Mouse (Mus musculus) layer of hippocampus, postnatal 10 days (tissue): ENCODE data around the gene Tdrd7. TPM values are rescaled to one million over a fixed set of nuclear protein-coding genes. Genes with fewer than 3 reads are reported as not detected.

Experiments
- DNase-seq, 2 experiments: peaks; one replicate each; pipeline ENCODE4 v3.0.0; 2021; ENCODE audit warnings: low spot score in 2 of 2
- total RNA-seq, 2 experiments: library from RNA; stranded (reverse); gene quantifications; 2 replicates each; pipeline ENCODE4 v1.2.3; 2021

The Tdrd7 gene
- total RNA-seq, 2 experiments from 2014 or later, result 25.2 to 32.7 TPM

GRCm38 (mm10) chr4:46040594-46041192 lies 75.6 kb downstream of the Tdrd7 start:
- DNase-seq, result no peak

DNA sequence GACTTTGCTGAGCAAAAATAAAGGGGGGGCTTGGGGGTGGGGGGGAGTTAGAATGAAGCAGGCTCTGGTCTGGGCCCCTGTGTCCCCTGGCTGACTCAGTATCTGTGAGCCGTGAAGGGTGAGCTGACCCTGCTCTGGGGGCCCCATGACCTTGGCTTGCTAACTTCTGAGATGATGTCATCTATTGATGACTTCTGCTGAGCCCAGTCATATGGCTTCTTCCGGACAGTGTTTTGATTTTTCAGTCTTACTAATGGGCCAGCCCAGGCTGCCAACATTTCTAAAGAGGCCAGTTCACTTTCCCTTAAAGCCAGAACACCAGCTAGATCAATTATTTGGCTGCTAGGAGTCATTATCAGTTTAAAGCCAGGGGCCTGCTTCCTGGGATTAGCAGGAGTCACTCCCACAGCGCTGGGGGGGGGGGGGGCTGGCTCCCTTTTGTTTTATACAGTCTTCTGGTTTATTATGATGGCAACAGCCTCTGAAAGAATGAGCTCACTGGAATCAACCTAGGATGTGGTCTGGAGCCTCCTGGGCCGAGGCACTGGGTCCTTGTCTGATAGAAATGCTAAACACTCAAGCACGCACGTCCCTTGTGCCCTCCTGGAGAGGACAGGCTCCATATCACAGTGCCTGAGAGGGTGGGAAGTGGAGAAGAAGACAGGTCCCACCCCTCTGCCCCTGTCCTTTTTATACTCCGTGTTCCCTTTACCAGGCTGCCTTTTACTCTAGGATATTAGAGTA lies 76.8 kb downstream of the Tdrd7 start:
- no peak for DNase-seq

DNA sequence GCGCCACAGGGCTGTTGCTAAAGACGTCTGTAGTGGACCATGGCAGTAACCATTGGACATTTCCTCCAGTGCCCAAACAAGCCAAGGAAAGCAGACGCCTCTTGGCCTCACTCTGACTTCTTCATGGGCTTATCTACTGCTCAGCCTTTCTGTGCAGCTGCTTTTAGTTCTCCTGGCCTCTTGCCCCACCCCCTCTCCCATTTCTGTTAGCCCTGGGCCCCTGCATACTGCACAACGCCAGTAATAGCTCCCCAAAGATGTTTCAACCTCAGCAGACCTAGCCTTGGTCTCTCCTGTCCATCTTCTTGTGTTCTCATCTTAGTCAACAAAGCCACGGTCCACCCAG lies 77.3 kb downstream of the Tdrd7 start:
- DNase-seq, result no peak

DNA sequence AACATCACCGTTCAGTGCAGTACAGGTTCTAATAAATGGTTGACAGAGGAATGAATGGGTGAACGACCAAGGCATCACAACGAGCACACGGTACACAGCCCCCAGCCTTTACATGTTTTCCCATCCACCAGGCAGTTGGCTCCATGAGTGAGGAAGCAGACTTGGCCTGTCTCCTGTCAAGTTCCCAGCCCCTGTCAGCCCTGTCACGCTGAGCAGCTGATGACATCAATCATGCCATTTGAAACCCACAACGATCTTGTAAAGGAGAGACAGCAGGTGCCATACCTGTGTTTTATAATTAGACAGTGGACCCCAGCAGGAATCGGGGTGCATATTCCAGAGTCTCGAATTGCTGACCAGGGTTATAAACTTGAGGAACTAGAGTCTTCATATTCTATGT lies 78.2 kb downstream of the Tdrd7 start:
- no peak for DNase-seq

GRCm38 (mm10) chr4:46047971-46048370 lies 82.8 kb downstream of the Tdrd7 start:
- DNase-seq, result no peak

DNA sequence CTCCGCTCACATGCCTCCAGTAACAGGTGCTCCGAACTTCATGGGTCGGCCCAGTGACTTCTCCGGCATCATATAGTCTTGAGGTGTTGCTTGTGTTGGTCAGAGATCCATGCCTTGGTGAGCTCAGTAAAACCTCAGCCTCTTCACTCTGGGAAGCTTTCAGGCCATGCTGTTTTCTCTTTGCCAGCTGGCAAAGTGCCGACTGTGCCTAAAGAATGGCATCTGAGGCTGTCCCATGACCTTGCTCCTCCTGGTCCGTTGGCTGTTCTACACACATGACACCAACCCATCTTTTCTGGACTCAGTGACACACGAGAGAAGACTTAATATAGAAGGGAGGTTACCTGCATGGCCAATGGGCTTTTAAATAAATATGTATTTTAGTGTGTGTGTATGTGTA lies 83.3 kb downstream of the Tdrd7 start:
- DNase-seq, result no peak

DNA sequence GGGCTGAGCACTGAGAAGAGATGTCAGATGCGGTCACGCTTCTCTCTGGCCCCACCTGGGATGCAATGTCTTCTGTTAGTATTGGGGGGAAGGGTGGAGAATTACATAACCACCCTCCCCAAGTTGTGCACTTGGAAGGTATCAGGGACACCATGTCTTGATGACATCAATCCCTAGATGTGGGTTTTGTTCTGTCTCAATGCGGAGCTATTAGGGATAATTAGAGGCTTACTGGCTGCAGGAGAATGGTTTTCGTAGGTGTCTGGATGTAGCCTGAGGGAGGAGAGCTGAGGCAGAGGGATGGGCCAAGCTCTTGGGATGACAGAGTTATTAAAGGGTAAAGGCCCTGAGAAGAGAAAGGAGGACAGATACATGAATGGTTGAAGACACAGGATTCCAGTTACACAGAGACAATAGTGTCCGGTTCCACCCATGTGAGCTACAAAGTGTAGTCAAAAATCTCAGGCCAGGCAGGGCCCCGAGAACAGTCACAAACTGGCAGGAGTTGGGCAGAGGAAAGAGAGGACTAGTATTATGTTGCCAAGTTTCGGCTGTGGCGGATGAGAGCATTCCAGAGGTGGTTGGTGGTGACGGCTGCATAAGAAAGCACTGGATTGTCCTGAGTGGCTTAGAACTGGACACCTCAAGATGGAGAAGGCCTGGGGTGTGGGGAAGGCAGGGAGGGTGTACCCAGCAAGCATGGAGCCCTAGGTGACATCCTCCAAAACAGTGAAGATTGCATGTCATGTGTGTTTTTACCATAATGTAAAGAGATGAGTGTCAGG lies 88.4 kb downstream of the Tdrd7 start:
- DNase-seq, result no peak

GRCm38 (mm10) chr4:46056163-46056562 lies 91.0 kb downstream of the Tdrd7 start:
- no peak for DNase-seq

DNA sequence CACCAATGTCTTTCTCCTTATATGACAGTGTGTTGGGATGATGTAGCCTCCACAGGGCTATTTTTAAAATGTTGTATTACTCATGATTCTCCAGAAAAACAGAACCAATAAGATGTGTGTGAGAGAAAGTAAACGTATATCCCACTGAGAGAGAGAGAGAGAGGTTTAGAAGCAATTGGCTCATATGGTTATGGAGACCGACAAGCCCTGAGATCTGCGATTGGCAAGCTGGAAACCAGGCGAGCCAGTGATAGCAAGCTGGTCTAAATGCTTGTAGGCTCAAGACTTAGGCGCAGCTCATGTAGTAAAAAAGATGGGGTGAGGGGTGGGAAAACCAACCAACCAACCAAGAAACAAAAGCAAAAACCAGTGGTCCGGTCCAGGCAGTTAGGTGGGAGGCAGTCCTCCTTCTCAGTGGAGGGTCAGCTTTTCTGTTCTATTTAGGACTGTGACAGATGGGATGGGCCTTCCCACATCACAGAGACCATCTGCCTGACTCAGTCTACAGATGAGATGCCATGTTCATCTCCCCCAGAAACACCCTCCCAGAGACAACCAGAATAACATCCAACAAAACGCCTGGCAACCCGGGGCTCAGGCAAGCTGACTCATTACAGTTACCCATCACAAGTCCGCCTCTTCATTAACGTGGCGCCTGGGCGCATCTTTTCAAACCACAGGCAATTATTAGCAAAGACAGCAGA lies 96.3 kb downstream of the Tdrd7 start:
- peak; percentile 49 to 72 for DNase-seq

- DNase-seq, result no peak
Observed at GRCm38 (mm10) chr4:46063841-46064240, 98.7 kb downstream of the Tdrd7 start.

DNA sequence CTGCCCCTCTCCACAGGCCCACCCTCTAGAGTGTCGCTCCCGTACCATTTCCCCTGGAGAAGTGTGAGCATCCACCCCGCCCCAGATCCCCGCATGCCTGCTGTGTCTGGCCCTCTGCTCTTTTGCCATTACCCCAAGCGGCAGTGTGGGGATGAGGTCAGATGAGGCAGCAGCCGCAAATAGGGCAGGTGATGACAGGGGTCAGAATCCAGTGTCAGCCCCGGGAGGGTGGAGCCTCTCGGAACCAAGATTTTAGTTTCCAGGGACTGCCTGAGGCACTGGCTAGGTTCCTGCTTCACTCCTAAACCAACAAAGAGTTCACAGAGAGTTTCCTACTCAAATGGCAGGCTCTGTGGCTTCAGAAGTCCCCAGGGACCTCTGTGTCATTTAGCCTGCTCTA lies 99.1 kb downstream of the Tdrd7 start:
- DNase-seq, result no peak

GRCm38 (mm10) chr4:46064961-46065360 lies 99.8 kb downstream of the Tdrd7 start:
- no peak for DNase-seq

GRCm38 (mm10) chr4:46065695-46066340 lies 100.7 kb downstream of the Tdrd7 start:
- no peak for DNase-seq

GRCm38 (mm10) chr4:46068060-46068459 lies 102.9 kb downstream of the Tdrd7 start:
- no peak for DNase-seq

DNA sequence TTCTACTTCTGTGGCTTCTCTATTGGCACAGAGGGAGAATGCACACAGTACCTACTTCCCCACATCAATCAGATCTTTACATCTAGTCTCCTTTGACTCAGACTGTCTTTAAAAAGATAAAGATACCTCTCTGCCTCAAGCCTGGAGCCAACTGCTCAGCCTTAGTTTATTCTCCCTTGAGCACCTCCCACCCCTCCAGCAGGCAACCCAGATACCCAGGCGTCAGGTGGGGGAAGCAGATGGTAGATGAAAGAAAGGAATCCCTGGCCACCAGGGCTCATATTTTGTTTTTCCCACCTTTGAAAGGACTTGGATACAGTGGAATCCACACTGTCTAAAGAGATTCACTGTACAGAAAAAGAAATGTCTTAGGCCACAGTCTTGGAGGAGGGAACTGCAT lies 103.4 kb downstream of the Tdrd7 start:
- no peak for DNase-seq

DNA sequence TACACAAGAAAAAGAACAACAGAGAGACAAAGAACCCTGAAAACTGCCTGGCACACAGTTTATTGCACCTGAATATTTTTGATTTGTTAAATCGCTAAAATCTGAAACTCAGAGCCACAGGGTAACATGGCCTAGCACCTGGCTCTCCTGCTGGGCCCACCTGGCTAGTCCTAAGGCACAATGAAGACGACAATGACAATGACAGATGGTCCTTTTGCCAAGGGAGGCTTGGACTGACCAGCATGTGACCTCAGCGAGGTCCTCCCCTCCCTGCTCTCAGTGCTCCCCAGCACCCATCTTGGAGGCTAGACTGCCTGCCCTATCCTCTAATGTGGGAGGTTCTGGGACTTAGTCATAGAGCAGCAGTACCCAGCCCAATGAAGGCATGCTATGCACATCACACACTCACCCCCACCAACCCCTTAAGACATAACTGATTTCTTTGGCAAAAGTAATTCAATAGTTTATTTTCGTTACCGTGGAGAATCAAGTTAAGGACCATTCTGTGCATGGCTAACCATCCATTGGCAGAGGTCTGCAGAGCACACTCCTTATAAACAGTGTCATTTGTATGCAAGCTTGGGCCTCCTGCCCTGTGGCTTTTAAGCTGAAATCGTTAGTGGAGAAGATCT lies 104.8 kb downstream of the Tdrd7 start:
- DNase-seq, result no peak

GRCm38 (mm10) chr4:46072631-46073030 lies 107.5 kb downstream of the Tdrd7 start:
- no peak for DNase-seq

GRCm38 (mm10) chr4:46073736-46074135 lies 108.6 kb downstream of the Tdrd7 start:
- DNase-seq, result no peak

DNA sequence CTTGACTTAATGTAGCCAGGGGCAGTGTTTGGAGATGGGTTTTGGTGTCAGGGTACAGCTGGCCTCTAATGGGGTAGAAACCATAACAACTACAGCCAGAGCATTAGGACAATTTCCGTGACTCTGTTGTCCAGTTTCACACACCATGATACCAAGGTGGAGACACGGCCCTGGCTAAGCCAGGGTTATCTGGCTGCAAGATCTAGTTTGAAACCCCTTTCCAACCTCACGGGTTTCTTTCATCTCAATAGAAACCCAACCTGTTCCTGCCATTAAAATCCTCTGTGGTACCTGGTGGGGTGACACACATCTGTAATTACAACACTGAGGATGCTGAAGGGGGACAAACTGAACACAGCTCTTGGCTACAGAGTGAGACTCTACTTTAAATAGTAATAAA lies 110.5 kb downstream of the Tdrd7 start:
- DNase-seq, result no peak

DNA sequence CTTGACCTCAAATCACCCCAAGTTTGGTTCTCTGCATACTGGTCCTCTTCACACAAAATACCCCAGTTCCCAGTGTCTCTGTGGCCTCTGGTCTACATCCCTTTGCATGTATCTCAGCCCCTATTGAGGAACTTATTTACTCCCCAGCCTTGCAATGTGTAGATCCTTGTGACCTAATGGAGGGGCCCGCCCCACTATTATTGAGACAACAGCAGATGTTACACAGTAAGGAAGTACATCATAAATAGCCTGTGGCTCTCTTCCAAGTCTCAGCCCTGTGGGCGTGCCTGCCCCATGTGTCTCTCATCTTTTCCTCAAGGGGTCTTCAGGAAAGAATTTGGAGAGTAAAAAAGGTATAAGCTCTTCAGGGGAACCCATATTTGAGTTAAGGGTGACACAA lies 111.8 kb downstream of the Tdrd7 start:
- DNase-seq, result no peak

- no peak for DNase-seq
Observed at GRCm38 (mm10) chr4:46080261-46080660, 115.1 kb downstream of the Tdrd7 start.
